Mouse (Mus musculus) T-helper 17 cell (primary cell): ENCODE results near the gene Gm5460.

ENCODE experiments used
- in situ Hi-C, 2 experiments: fragments of 300-600 bp; cut with MboI, MseI; formaldehyde crosslinking; loops; 1 replicate in 1 of 2; 2 replicates in 1 of 2; pipeline ENCODE4 v1.15.1; 2025; ENCODE audit warnings: high pct_unique_total_duplicates in 2 of 2

Gm5460 gene

GRCm38 (mm10) chr14:34075346-34075745 lies 58.8 kb downstream of the Gm5460 start:
- in situ Hi-C loops, result loop anchor here in 1 of 2 experiments (25.0 kb wide), 2 partner anchors 287 to 712 kb away; partner anchors contain the start of genes Fam25c and Sncg

GRCm38 (mm10) chr14:34077222-34077621 lies 60.7 kb downstream of the Gm5460 start:
- in situ Hi-C loops, result loop anchor here in 1 of 2 experiments (25.0 kb wide), 2 partner anchors 285 to 710 kb away; partner anchors contain the start of genes Fam25c and Sncg

GRCm38 (mm10) chr14:34078293-34078692 lies 61.7 kb downstream of the Gm5460 start:
- in situ Hi-C loops, result loop anchor here in 1 of 2 experiments (25.0 kb wide), 2 partner anchors 284 to 709 kb away; partner anchors contain the start of genes Fam25c and Sncg

GRCm38 (mm10) chr14:34080321-34080997 lies 63.9 kb downstream of the Gm5460 start:
- in situ Hi-C loops, result loop anchor here (5.0 to 25.0 kb wide), 6 partner anchors 72 to 707 kb away; partner anchors contain the start of genes Fam25c (in 1 of the 2), Npy4r (in 1 of the 2) and Sncg (in 1 of the 2)

GRCm38 (mm10) chr14:34085731-34086130 lies 69.2 kb downstream of the Gm5460 start, which contains the start of gene Anxa8:
Gene Anxa8 (plus strand): TSS chr14:34085981.
- in situ Hi-C loops, result loop anchor here in 1 of 2 experiments (10.0 to 25.0 kb wide), 3 partner anchors 277 to 702 kb away; partner anchors contain the start of genes Fam25c and Sncg

- in situ Hi-C loops, result loop anchor here in 1 of 2 experiments (10.0 to 25.0 kb wide), 3 partner anchors 275 to 700 kb away; partner anchors contain the start of genes Fam25c and Sncg
Measured at GRCm38 (mm10) chr14:34086806-34087205, 70.2 kb downstream of the Gm5460 start.

- in situ Hi-C loops, result loop anchor here in 1 of 2 experiments (10.0 to 25.0 kb wide), 3 partner anchors 274 to 699 kb away; partner anchors contain the start of genes Fam25c and Sncg
Measured at GRCm38 (mm10) chr14:34087856-34088398, 71.4 kb downstream of the Gm5460 start.

- in situ Hi-C loops, result loop anchor here in 1 of 2 experiments (10.0 to 25.0 kb wide), 3 partner anchors 273 to 698 kb away; partner anchors contain the start of genes Fam25c and Sncg
Measured at GRCm38 (mm10) chr14:34089796-34090195, 73.2 kb downstream of the Gm5460 start.

GRCm38 (mm10) chr14:34091475-34091874 lies 74.9 kb downstream of the Gm5460 start:
- in situ Hi-C loops, result loop anchor here in 1 of 2 experiments (25.0 kb wide), 2 partner anchors 271 to 696 kb away; partner anchors contain the start of genes Fam25c and Sncg

GRCm38 (mm10) chr14:34092856-34093255 lies 76.3 kb downstream of the Gm5460 start:
- in situ Hi-C loops, result loop anchor here in 1 of 2 experiments (25.0 kb wide), 2 partner anchors 269 to 694 kb away; partner anchors contain the start of genes Fam25c and Sncg

GRCm38 (mm10) chr14:34096161-34096560 lies 79.6 kb downstream of the Gm5460 start:
- in situ Hi-C loops, result loop anchor here in 1 of 2 experiments (25.0 kb wide), 2 partner anchors 266 to 691 kb away; partner anchors contain the start of genes Fam25c and Sncg
